Mouse (Mus musculus): ENCODE measurements around the gene Slc9b1. TPM values are rescaled to one million over a fixed set of nuclear protein-coding genes. Genes with fewer than 3 reads are reported as not detected.
A peak's percentile ranks its signal among the peaks of the same experiment; 100 is the strongest.

Gene Slc9b1
- polyA plus RNA-seq, 1 experiment: not detected

DNA sequence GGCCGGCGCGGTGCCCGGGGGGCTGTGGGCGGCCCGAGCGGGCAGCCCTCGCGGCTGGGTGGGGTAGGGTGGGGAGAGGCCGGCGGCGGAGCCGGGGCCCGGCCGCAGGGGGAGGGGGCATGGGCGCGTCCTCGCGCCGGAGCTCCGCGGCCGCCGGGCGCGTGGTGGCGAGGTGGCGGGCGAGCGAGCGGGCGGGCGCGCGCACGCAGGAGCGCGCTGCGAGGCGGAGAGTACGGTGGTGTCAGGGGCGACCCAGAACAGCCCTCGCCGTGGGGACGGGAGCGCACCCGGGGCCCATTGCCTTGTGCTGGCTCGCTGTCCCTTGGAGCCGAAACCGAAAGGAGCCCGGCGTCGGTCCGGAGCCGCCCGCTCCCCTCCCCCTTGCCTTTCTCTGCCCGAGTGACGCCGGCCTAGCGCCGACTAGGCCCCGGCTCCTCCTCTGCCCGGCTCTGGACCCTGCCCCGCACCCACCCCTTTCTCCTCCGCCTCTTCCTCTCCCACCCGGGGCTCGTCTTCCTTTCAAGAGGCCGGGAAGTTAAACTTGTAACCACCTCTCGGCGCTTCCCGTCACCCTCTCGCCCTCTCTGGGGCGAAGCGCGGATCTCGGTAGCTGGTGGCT is 91.2 kb downstream of the Slc9b1 start:
- 1% methylated on average over 55 of the region's 76 CpGs for WGBS

DNA sequence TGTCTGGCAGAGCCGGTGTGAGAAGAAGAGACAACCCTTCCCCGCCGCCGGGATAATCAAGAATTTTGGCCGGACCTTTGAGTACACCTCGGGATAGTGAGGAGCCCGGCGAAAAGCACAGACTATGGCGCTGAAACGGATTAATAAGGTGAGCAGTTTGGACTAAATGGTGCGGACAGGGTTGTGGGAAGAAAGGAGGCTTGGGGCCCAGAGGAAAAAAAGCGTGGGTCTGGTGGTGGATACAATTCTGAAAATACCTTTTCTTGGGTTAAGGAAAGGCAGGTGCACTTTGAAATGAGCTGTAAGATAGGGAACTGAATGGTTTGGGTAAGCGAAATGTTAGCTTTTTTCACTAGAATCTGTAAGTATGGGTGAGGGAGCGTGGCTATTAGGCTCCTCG is 91.8 kb downstream of the Slc9b1 start:
- peak overlapping the region; percentile 99 for H3K4me3 ChIP-seq (ENCODE audit: extremely low read depth, insufficient read depth, insufficient read length)
- peaks cover 6% of the 10 kb centered on the region; the same call in 1 of the 2 replicates for H3K36me3 ChIP-seq (ENCODE audit: control insufficient read depth, insufficient read depth, low read length)
- H3K4me1 ChIP-seq (ENCODE audit: control insufficient read depth, insufficient read depth, insufficient read length): no peaks in the 10 kb centered on the region; the same call in 1 of the 2 replicates
- no peak for DNase-seq (ENCODE audit: low read depth in 1 of 2, low spot score in 2 of 2)
- TF ChIP-seq POLR2A (IDR thresholded peaks at IDR 0.05; ENCODE audit: low read depth, low read length) (no peak), CTCF (IDR thresholded peaks at IDR 0.05; ENCODE audit: extremely low read depth, insufficient read depth, insufficient read length, insufficient replicate concordance) (no peak)
- no peaks in the 10 kb centered on the region for H3K27me3 ChIP-seq (ENCODE audit: control insufficient read depth, insufficient read depth, low read length)
- peak overlapping the region; percentile 99 for H3K27ac ChIP-seq (ENCODE audit: insufficient read depth, low read length)
- WGBS: 2% methylated on average over 15 of the region's 15 CpGs

More for the DNA sequence above, 91.2 kb downstream of the Slc9b1 start:
- DNase-seq (ENCODE audit: low read depth in 1 of 2, low spot score in 2 of 2): peak; percentile 70 to 85
- no peaks in the 10 kb centered on the region; the same call in 1 of the 2 replicates for H3K4me1 ChIP-seq (ENCODE audit: control insufficient read depth, insufficient read depth, insufficient read length)
- TF ChIP-seq POLR2A (IDR thresholded peaks at IDR 0.05; ENCODE audit: low read depth, low read length) (peak; percentile 9), CTCF (IDR thresholded peaks at IDR 0.05; ENCODE audit: extremely low read depth, insufficient read depth, insufficient read length, insufficient replicate concordance) (no peak)
- H3K4me3 ChIP-seq (ENCODE audit: extremely low read depth, insufficient read depth, insufficient read length): peak overlapping the region; percentile 99
- peaks cover 6% of the 10 kb centered on the region; the same call in 1 of the 2 replicates for H3K36me3 ChIP-seq (ENCODE audit: control insufficient read depth, insufficient read depth, low read length)
- no peaks in the 10 kb centered on the region for H3K27me3 ChIP-seq (ENCODE audit: control insufficient read depth, insufficient read depth, low read length)
- H3K27ac ChIP-seq (ENCODE audit: insufficient read depth, low read length): peak overlapping the region; percentile 99

- Histone ChIP-seq H3K4me3 (ENCODE audit: extremely low read depth, insufficient read depth, insufficient read length) (peak overlapping the region; percentile 99), H3K27ac (ENCODE audit: insufficient read depth, low read length) (peak overlapping the region; percentile 99), H3K4me1 (ENCODE audit: control insufficient read depth, insufficient read depth, insufficient read length) (no peaks in the 10 kb centered on the region; the same call in 1 of the 2 replicates), H3K36me3 (ENCODE audit: control insufficient read depth, insufficient read depth, low read length) (peaks cover 8% of the 10 kb centered on the region; the same call in 1 of the 2 replicates), H3K27me3 (ENCODE audit: control insufficient read depth, insufficient read depth, low read length) (no peaks in the 10 kb centered on the region)
- 4% methylated on average over 7 of the region's 7 CpGs for WGBS
- TF ChIP-seq POLR2A (IDR thresholded peaks at IDR 0.05; ENCODE audit: low read depth, low read length) (no peak; the same call in none of the 2 replicates), CTCF (IDR thresholded peaks at IDR 0.05; ENCODE audit: extremely low read depth, insufficient read depth, insufficient read length, insufficient replicate concordance) (no peak)
- DNase-seq (ENCODE audit: low read depth in 1 of 2, low spot score in 2 of 2): peak; percentile 50 to 67
These were observed 92.4 kb downstream of the Slc9b1 start for GRCm38 (mm10) chr3:135440221-135440620.

GRCm38 (mm10) chr3:135440621-135441020 is 92.8 kb downstream of the Slc9b1 start:
- Histone ChIP-seq H3K36me3 (ENCODE audit: control insufficient read depth, insufficient read depth, low read length) (peaks cover 8% of the 10 kb centered on the region; the same call in 1 of the 2 replicates), H3K4me3 (ENCODE audit: extremely low read depth, insufficient read depth, insufficient read length) (peak overlapping the region; percentile 99), H3K27ac (ENCODE audit: insufficient read depth, low read length) (peak overlapping the region; percentile 99), H3K27me3 (ENCODE audit: control insufficient read depth, insufficient read depth, low read length) (no peaks in the 10 kb centered on the region), H3K4me1 (ENCODE audit: control insufficient read depth, insufficient read depth, insufficient read length) (no peaks in the 10 kb centered on the region; the same call in 1 of the 2 replicates)
- TF ChIP-seq POLR2A (IDR thresholded peaks at IDR 0.05; ENCODE audit: low read depth, low read length): no peak
- no peak for TF ChIP-seq CTCF (IDR thresholded peaks at IDR 0.05; ENCODE audit: extremely low read depth, insufficient read depth, insufficient read length, insufficient replicate concordance)
- WGBS: 16% methylated on average over 10 of the region's 10 CpGs
- no peak for DNase-seq (ENCODE audit: low read depth in 1 of 2, low spot score in 2 of 2)

- H3K36me3 ChIP-seq (ENCODE audit: control insufficient read depth, insufficient read depth, low read length): peaks cover 12% of the 10 kb centered on the region
- peaks cover 2% of the 10 kb centered on the region for H3K4me1 ChIP-seq (ENCODE audit: control insufficient read depth, insufficient read depth, insufficient read length)
- no peak for TF ChIP-seq CTCF (IDR thresholded peaks at IDR 0.05; ENCODE audit: extremely low read depth, insufficient read depth, insufficient read length, insufficient replicate concordance)
- TF ChIP-seq POLR2A (IDR thresholded peaks at IDR 0.05; ENCODE audit: low read depth, low read length): no peak
- H3K27me3 ChIP-seq (ENCODE audit: control insufficient read depth, insufficient read depth, low read length): no peaks in the 10 kb centered on the region
- no peak for DNase-seq (ENCODE audit: low read depth in 1 of 2, low spot score in 2 of 2)
- H3K27ac ChIP-seq (ENCODE audit: insufficient read depth, low read length): no peak overlapping the region
- no peak overlapping the region for H3K4me3 ChIP-seq (ENCODE audit: extremely low read depth, insufficient read depth, insufficient read length)
These were observed 97.1 kb downstream of the Slc9b1 start for GRCm38 (mm10) chr3:135444930-135445329.

Other genes starting within 250 kb of the Slc9b1 start
- gene Cenpe, start 135.5 kb upstream of the Slc9b1 start, polyA plus RNA-seq (2012; rRNA removed): 1.2 and 2.2 TPM in 2 replicates
- gene Bdh2, start 66.8 kb upstream of the Slc9b1 start, polyA plus RNA-seq (2012; rRNA removed): 0.20 TPM in 1 of 2 replicates, not detected in the other
- 0.05 and 0.21 TPM in 2 replicates for gene Slc9b2, start 40.3 kb upstream of the Slc9b1 start, polyA plus RNA-seq (2012; rRNA removed)
- 19.1 and 20.1 TPM in 2 replicates for gene Cisd2, start 75.9 kb downstream of the Slc9b1 start, polyA plus RNA-seq (2012; rRNA removed)
- 174 and 242 TPM in 2 replicates for gene Ube2d3, start 90.1 kb downstream of the Slc9b1 start, polyA plus RNA-seq (2012; rRNA removed)
- gene Manba, start 137.6 kb downstream of the Slc9b1 start, polyA plus RNA-seq (2012; rRNA removed): 4.4 and 5.1 TPM in 2 replicates